Mouse (Mus musculus) forebrain, embryonic 14.5 days (tissue): ENCODE data around the gene Slc5a1. TPM values are rescaled to one million over a fixed set of nuclear protein-coding genes. Genes with fewer than 3 reads are reported as not detected.

Source experiments
- ATAC-seq: fragments of 200-750 bp; cut with Nextera tagmentation; 2 replicates; pipeline ENCODE4 v1.8.0; 2017; ENCODE audit warnings: mild to moderate bottlenecking, moderate library complexity
- DNase-seq: peaks from one replicate; pipeline ENCODE4 v3.0.0-alpha.2; 2015; ENCODE audit warnings: low spot score
- H3K27ac ChIP-seq: fragments of 300-500 bp; sonication (generic); 2 replicates; pipeline ENCODE4 v1.5.1; 2014; ENCODE audit warnings: low read depth, mild to moderate bottlenecking, control low read depth, low read length, moderate library complexity
- H3K27me3 ChIP-seq: fragments of 300-500 bp; sonication (generic); replicated peaks from 2 replicates; pipeline ENCODE4 v1.6.1; 2014; ENCODE audit warnings: low read length, control low read depth, mixed read lengths; ENCODE audit not compliant: control insufficient read depth, insufficient read depth
- H3K36me3 ChIP-seq: fragments of 300-500 bp; sonication (generic); 2 replicates; pipeline ENCODE4 v1.6.1; 2014; ENCODE audit warnings: low read length, control low read depth; ENCODE audit not compliant: control insufficient read depth, insufficient read depth
- H3K4me1 ChIP-seq: fragments of 300-500 bp; sonication (generic); 2 replicates; pipeline ENCODE4 v1.6.1; 2014; ENCODE audit warnings: antibody characterized with exemption, low read length, control low read depth; ENCODE audit not compliant: control insufficient read depth, insufficient read depth
- H3K4me2 ChIP-seq: fragments of 300-500 bp; sonication (generic); 2 replicates; pipeline ENCODE4 v1.6.1; 2014; ENCODE audit warnings: mild to moderate bottlenecking, control low read depth, low read length
- H3K4me3 ChIP-seq: fragments of 300-500 bp; sonication (generic); 2 replicates; pipeline ENCODE4 v1.5.1; 2014; ENCODE audit warnings: low read depth, low read length, control low read depth
- H3K9ac ChIP-seq: fragments of 300-500 bp; sonication (generic); 2 replicates; pipeline ENCODE4 v1.6.1; 2014; ENCODE audit warnings: mild to moderate bottlenecking, low read length, control low read depth, moderate library complexity
- H3K9me3 ChIP-seq: fragments of 300-500 bp; sonication (generic); replicated peaks from 2 replicates; pipeline ENCODE4 v1.6.1; 2016; ENCODE audit warnings: low read length, control low read depth, mixed read lengths; ENCODE audit not compliant: control insufficient read depth
- WGBS: fragments of 180-500 bp; shearing (Covaris S2); extraction: QIAGEN DNeasy Blood & Tissue Kit; methylation state at CpG from one replicate; pipeline ENCODE4 v1.1.7; 2014; 5-methylcytosine and 5-hydroxymethylcytosine counted together
- polyA plus RNA-seq: library from polyadenylated mRNA; unstranded; fragments of >200 nt; fragmentation: Nextera tagmentation; extraction: Ambion mirVana; gene quantifications from 2 replicates; pipeline ENCODE4 v1.2.1, GENCODE M21; 2014

Gene Slc5a1
- polyA plus RNA-seq, 1 experiment from 2014 or later = not detected

DNA sequence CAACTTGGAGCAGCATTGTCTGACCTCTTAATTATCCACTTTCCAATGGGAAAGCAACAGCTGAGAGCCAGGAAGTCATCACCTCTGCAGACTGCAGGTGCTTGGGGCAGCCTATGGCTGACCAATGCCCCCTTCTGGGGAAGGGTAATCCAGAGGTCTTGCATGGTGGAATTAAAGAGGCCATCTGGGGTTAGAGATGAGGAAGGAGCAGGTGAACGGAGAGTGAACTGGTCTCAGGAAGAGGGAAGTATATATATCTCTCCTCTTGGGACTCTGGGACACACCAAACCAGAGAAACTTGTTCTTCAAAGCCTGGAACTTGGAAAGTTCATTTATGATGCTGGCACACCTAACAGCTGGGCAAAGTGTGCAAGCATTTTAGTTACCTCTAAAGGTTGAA is 857 bp downstream of the Slc5a1 start:
- H3K27ac ChIP-seq = no peak overlapping the region
- no peak for DNase-seq
- WGBS = 60% methylated on average over 1 of the region's 1 CpGs

DNA sequence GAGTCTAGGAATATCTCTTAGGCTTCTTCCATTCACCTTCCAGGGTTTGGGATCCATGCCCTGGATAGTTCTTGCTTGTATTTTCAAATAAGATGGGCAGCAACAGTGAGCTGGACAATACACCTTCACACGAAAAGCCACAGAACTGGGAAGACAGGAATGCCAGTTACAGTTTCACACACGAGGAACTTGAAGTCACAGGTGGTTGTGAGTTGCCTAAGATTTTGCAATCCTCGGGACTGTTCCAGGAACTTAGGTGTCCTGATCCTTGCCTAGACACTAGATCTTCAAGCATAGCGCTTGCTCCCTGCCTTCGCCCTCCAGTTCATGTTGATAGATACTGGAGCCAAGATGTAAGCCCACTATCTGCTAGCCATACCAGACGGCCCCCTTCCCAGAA is 1.6 kb downstream of the Slc5a1 start:
- WGBS = 88% methylated on average over 6 of the region's 6 CpGs
- ATAC-seq (no peak), DNase-seq (no peak)
- Histone ChIP-seq H3K4me1 (no peaks in the 10 kb centered on the region), H3K27me3 (peaks cover 20% of the 10 kb centered on the region), H3K9me3 (no peaks in the 10 kb centered on the region), H3K36me3 (no peaks in the 10 kb centered on the region), H3K9ac (no peak overlapping the region), H3K27ac (no peak overlapping the region), H3K4me3 (no peak overlapping the region), H3K4me2 (no peak overlapping the region)

More for the DNA sequence above, 857 bp downstream of the Slc5a1 start:
- no peak overlapping the region for H3K4me2 ChIP-seq
- H3K27me3 ChIP-seq = peaks cover 20% of the 10 kb centered on the region
- no peak for ATAC-seq
- no peak overlapping the region for H3K4me3 ChIP-seq
- no peaks in the 10 kb centered on the region for H3K9me3 ChIP-seq
- H3K36me3 ChIP-seq = no peaks in the 10 kb centered on the region
- no peaks in the 10 kb centered on the region for H3K4me1 ChIP-seq
- no peak overlapping the region for H3K9ac ChIP-seq

DNA sequence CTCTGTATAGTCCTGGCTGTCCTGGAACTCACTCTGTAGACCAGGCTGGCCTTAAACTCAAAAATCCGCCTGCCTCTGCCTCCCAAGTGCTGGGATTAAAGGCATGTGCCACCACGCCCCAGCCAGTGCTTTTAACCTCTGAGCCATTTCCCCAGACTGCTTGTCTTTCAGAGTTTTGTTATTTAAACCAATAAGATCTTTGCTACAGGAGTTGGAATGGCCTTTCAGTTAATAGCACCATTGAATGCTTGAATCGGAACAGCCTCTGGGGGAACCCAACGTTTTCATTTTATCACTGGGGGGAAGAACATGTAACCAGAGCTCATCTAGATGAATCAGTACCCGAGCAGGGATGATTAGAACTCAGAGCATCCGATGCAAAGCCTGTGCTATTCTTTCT is 3.0 kb downstream of the Slc5a1 start:
- no peak for DNase-seq
- Histone ChIP-seq H3K27me3 (peaks cover 20% of the 10 kb centered on the region), H3K27ac (no peak overlapping the region), H3K9me3 (no peaks in the 10 kb centered on the region), H3K4me3 (no peak overlapping the region), H3K36me3 (no peaks in the 10 kb centered on the region), H3K4me2 (no peak overlapping the region), H3K9ac (no peak overlapping the region), H3K4me1 (no peaks in the 10 kb centered on the region)
- 75% methylated on average over 6 of the region's 6 CpGs for WGBS
- ATAC-seq = no peak

DNA sequence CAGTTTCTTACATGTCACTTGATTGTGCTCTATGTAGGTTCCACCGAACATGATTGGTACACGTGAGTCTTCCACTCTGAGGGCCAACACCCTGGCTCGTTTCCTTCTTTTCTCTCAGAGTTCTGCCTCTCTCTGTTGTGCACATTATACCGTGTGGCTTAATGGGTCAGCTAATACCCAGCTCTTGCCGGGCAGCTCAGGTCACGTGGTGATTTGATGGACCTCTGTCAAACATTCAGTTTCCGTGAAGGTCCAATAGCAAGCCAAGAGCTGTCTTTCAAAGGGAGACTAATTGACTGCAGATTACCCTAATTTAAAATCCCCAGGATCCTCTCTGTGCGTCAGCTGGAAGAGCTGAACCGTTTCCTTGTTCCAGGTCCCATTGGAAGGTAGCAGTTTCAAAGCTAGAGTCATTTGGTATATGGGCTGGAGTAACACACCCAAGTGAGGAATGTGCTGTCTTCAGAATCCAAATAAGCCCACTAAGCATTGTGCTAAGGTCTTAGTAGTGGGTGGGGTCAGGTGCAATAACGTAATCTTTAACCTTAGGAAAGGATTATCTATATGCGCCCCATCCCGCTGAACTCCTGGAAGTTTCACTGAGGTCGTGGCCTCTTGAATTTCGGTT is 3.9 kb downstream of the Slc5a1 start:
- Histone ChIP-seq H3K4me2 (no peak overlapping the region), H3K36me3 (no peaks in the 10 kb centered on the region), H3K9me3 (no peaks in the 10 kb centered on the region), H3K27me3 (peaks cover 20% of the 10 kb centered on the region), H3K9ac (no peak overlapping the region), H3K4me3 (no peak overlapping the region), H3K4me1 (no peaks in the 10 kb centered on the region), H3K27ac (no peak overlapping the region)
- WGBS = 76% methylated on average over 14 of the region's 14 CpGs
- ATAC-seq = no peak
- no peak for DNase-seq

DNA sequence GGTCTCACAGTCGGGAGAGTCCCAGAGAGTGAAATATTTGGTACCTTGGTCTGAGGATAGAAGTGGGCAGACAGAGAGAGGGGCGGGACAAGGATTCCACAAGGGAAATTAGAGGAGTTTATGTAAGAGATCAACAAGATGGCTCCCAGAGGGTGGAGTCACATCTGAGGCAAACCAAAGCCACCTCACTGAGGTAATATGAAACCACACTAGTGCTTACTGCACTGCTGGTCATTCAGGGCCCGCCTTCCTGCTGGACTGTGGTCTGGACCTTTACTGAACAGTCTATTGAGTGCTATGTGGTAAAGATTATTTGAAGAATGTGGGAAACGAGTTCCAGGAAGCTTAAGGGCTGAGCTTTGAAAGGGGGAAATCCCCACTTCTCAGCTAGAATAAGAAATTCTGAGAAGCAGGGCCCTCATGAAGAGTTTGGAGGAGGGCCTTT is 17.9 kb downstream of the Slc5a1 start:
- DNase-seq (no peak), ATAC-seq (no peak)
- no peaks in the 10 kb centered on the region for H3K4me1 ChIP-seq
- H3K9me3 ChIP-seq = no peaks in the 10 kb centered on the region
- no peak overlapping the region for H3K27ac ChIP-seq
- H3K4me3 ChIP-seq = no peak overlapping the region
- no peaks in the 10 kb centered on the region for H3K27me3 ChIP-seq
- H3K36me3 ChIP-seq = no peaks in the 10 kb centered on the region
- H3K9ac ChIP-seq = no peak overlapping the region
- H3K4me2 ChIP-seq = no peak overlapping the region
- WGBS = 64% methylated on average over 4 of the region's 4 CpGs

DNA sequence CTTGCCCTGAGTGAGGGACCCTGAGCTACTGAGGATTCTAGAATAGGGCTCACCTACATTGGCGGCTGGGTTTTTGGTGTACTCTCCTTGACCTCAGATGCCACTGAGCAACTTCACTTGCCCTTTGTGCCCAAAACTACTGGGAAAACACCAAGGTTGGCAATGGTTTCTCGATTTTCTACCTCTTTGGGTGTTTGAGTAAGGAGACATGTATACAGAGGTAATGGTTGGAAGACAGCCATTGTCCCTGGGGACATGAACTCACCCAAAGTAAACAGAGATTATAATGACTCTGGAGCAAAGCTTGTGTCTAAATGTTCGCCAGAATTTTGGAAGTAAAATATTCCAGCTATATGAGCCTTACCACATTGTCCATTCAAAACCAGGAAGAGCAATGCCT is 19.6 kb downstream of the Slc5a1 start:
- DNase-seq = no peak

DNA sequence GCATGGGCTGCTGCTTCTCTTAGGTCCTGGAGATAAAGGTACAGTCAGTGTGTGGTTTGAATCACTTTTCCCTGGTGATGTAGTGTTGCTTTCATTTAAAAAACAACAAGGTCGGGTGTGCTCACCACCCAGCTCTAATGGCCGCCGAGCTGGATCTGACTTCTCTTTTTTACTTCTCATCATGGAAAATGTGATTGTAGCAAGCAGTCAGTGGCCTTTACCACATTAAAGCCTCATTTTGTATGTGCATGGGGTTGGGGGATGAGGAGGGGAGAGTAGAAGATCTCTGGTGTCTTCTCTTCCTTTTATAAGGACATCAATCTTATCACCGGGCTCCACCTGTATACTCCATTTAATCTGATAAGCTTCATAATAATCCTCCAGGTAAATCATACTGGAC is 21.3 kb downstream of the Slc5a1 start:
- no peak for DNase-seq
- no peak overlapping the region for H3K27ac ChIP-seq
- no peaks in the 10 kb centered on the region for H3K4me1 ChIP-seq
- WGBS = 93% methylated on average over 4 of the region's 4 CpGs
- H3K9me3 ChIP-seq = no peaks in the 10 kb centered on the region
- H3K4me3 ChIP-seq = no peak overlapping the region
- H3K27me3 ChIP-seq = no peaks in the 10 kb centered on the region
- no peak for ATAC-seq
- no peak overlapping the region for H3K4me2 ChIP-seq
- H3K36me3 ChIP-seq = no peaks in the 10 kb centered on the region
- H3K9ac ChIP-seq = no peak overlapping the region

More for the DNA sequence above, 19.6 kb downstream of the Slc5a1 start:
- 75% methylated on average over 3 of the region's 3 CpGs for WGBS
- ATAC-seq = no peak
- no peak overlapping the region for H3K4me3 ChIP-seq
- H3K27me3 ChIP-seq = no peaks in the 10 kb centered on the region
- no peak overlapping the region for H3K27ac ChIP-seq
- H3K4me1 ChIP-seq = no peaks in the 10 kb centered on the region
- no peak overlapping the region for H3K9ac ChIP-seq
- H3K36me3 ChIP-seq = no peaks in the 10 kb centered on the region
- no peak overlapping the region for H3K4me2 ChIP-seq
- H3K9me3 ChIP-seq = no peaks in the 10 kb centered on the region

DNA sequence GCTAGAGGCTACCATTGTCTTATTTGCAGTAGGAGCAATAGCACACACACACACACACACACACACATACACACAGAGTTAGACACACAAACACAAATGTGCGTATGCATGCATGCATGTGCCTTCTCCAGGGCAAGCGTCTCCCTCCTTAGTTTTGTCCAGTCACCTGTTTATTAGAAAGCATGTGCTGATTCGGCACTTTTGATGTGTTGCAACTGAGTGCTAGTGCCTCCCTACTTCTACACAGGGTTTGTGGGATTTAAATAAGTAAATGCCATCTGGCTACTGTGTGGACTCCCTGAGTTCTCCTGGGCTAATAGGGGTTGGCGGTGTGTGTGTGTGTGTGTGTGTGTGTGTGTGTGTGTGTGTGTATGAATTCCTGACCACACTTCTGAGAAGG is 30.1 kb downstream of the Slc5a1 start:
- Histone ChIP-seq H3K9ac (no peak overlapping the region), H3K4me1 (no peaks in the 10 kb centered on the region), H3K27ac (no peak overlapping the region), H3K4me2 (no peak overlapping the region), H3K36me3 (no peaks in the 10 kb centered on the region), H3K4me3 (no peak overlapping the region), H3K9me3 (no peaks in the 10 kb centered on the region), H3K27me3 (no peaks in the 10 kb centered on the region)
- no peak for ATAC-seq
- DNase-seq = no peak
- 95% methylated on average over 4 of the region's 4 CpGs for WGBS

DNA sequence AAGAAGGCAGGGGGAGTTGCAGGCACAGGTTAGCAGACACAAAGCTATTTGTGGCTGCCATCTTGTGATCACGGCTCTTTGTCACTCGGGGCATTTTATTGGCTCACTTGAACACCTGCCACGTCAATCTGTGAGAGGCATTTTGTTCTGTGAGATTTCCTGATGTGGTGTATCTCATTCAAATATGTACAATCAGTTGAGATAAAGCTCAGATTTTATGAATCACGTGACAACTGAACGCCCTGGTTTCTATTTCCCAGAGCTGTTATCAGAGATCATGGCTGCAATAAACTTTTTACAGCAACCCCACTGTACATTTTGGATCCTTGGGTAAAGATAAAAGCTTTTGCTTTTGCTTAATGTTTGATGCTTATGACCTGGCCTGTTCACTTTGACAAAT is 31.6 kb downstream of the Slc5a1 start:
- no peak overlapping the region for H3K4me2 ChIP-seq
- no peaks in the 10 kb centered on the region for H3K4me1 ChIP-seq
- H3K9me3 ChIP-seq = no peaks in the 10 kb centered on the region
- H3K36me3 ChIP-seq = no peaks in the 10 kb centered on the region
- no peaks in the 10 kb centered on the region for H3K27me3 ChIP-seq
- no peak overlapping the region for H3K4me3 ChIP-seq
- DNase-seq (no peak), ATAC-seq (no peak)
- whole genome bisulfite sequencing = 88% methylated on average over 5 of the region's 5 CpGs
- H3K27ac ChIP-seq = no peak overlapping the region
- H3K9ac ChIP-seq = no peak overlapping the region
